Mouse (Mus musculus): ENCODE measurements around the gene Slc24a3.

Gene Slc24a3

GRCm38 (mm10) chr2:145684151-145684550 is 516.6 kb downstream of the Slc24a3 start:
- DNase-seq (ENCODE audit: low spot score), result no peak

GRCm38 (mm10) chr2:145684891-145685290 is 517.3 kb downstream of the Slc24a3 start:
- DNase-seq (ENCODE audit: low spot score), result no peak

- no peak for DNase-seq (ENCODE audit: low spot score)
Observed at GRCm38 (mm10) chr2:145686017-145686416, 518.5 kb downstream of the Slc24a3 start.

DNA sequence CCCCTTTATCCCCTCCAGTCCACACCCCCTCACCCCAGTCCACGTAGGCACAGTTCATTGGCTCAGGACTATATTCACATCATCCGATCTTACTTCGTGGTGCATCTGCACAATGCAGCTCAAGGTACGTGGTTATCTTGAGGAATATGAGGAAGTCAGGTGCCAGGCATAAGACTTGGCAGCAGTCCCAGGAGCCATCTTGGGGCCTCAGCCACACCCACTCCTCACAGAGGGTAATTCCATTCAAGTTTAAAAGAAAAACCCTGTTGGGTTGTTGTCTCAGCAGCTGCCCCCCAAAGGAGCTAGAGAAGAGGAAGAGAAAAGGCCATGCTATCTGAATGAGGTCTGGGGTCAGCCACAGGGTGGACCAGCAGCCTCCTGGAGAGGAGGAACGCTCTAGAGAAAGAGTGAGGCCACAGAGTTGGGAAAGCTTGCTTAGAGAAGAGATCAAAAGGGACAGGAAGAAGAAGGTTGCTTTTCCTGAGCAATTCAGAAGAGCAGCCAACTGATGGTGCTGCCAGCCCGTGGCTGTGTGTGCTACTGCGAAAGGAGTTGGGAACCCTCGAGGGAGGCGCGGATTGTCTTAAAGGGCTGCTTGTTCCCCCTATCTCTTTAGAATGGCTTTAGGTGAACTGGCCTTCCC is 523.9 kb downstream of the Slc24a3 start:
- DNase-seq (ENCODE audit: low spot score), result no peak

Data from retina, embryonic 14.5 days (tissue).